Mouse (Mus musculus): ENCODE measurements at regions not wholly inside any gene's neighbourhood (a gene's known extent, or its start where the extent isn't known, plus 50 kb on each side); places are given as distances from the start of the nearest gene placed in this dataset.
"Not testable (repeated sequence)": the region's sequence is repeated elsewhere in the genome, so short reads cannot be mapped to it uniquely, and the experiment has no call there.

DNA sequence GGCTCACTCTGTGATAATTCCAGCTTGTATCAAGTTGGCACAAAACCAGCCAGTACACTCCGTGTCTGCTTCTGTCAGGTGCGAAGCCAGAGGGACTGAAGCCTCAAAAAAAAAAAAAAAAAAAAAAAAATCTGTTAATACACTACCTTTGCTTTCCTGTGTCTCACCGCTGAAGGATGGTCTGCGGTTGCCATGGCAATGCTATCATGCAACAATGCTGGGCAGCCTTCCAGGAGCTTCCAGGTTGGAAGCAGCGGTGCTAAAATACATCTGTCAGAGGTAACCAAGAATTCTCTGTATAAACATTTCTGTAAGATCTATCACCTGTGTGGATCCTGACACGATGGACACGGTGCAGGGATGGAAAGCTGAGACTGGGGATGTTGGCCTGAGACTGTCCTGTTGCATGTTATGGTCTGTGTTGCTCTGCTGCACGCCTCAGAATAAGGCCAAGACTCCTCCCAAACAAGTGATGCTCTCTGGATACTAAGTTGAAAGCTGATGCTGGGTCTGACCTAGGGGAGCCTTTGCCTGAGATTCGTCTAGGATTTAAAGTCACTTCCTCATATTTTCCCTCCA, 301.2 kb downstream of the Gxylt1 start:
- no peaks in the 10 kb centered on the region for H3K4me1 ChIP-seq (ENCODE audit: control insufficient read depth, insufficient read depth, low read length)
- H3K27ac ChIP-seq (replicated peaks; ENCODE audit: insufficient read depth, low read depth, low read length), result no peak overlapping the region
- H3K36me3 ChIP-seq (ENCODE audit: control insufficient read depth, insufficient read depth, low read length), result no peaks in the 10 kb centered on the region
- H3K9ac ChIP-seq (ENCODE audit: low read depth, low read length), result no peak overlapping the region
- WGBS, result 67% methylated on average over 9 of the region's 9 CpGs
- H3K4me3 ChIP-seq (ENCODE audit: insufficient read depth, low read depth, low read length), result no peak overlapping the region
- TF ChIP-seq CTCF (IDR thresholded peaks at IDR 0.05; ENCODE audit: low read depth, low read length) (no peak), POLR2A (IDR thresholded peaks at IDR 0.05; ENCODE audit: extremely low read depth, insufficient read depth, low read length) (no peak)
- no peak for DNase-seq (ENCODE audit: extremely low read depth, low read depth, low spot score)
- H3K27me3 ChIP-seq (ENCODE audit: control insufficient read depth, insufficient read depth, low read length), result no peaks in the 10 kb centered on the region
- H3K79me2 ChIP-seq (ENCODE audit: control insufficient read depth, insufficient read depth, low read length), result no peaks in the 10 kb centered on the region

DNA sequence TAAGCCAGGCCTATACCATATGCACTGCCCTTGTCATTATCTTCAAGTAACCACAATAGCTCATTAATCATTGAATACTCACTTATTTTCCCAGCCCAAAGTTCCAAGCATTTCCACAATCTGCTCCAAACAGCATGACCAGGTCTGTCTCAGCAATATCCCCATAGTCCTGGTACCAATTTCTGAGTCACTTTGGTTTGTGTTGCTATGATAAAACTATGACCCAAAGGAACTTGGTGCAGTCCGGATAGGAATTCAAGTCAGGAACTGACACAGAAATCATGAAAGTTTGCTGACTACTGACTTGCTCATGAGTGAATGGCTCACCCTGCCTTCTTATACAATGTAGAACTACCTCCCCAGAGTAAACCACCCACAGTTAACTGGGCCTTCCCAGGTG, 309.4 kb downstream of the Gxylt1 start:
- Histone ChIP-seq H3K27ac (replicated peaks; ENCODE audit: insufficient read depth, low read depth, low read length) (no peak overlapping the region), H3K4me1 (ENCODE audit: control insufficient read depth, insufficient read depth, low read length) (no peaks in the 10 kb centered on the region), H3K79me2 (ENCODE audit: control insufficient read depth, insufficient read depth, low read length) (no peaks in the 10 kb centered on the region), H3K27me3 (ENCODE audit: control insufficient read depth, insufficient read depth, low read length) (no peaks in the 10 kb centered on the region), H3K36me3 (ENCODE audit: control insufficient read depth, insufficient read depth, low read length) (no peaks in the 10 kb centered on the region), H3K4me3 (ENCODE audit: insufficient read depth, low read depth, low read length) (no peak overlapping the region), H3K9ac (ENCODE audit: low read depth, low read length) (no peak overlapping the region)
- TF ChIP-seq POLR2A (IDR thresholded peaks at IDR 0.05; ENCODE audit: extremely low read depth, insufficient read depth, low read length) (no peak), CTCF (IDR thresholded peaks at IDR 0.05; ENCODE audit: low read depth, low read length) (no peak)
- WGBS, result 77% methylated on average over 1 of the region's 1 CpGs
- DNase-seq (ENCODE audit: extremely low read depth, low read depth, low spot score), result no peak

- WGBS, result 57% methylated on average over 3 of the region's 3 CpGs
Measured at GRCm38 (mm10) chr15:92964901-92965300, 310.1 kb downstream of the Gxylt1 start.

GRCm38 (mm10) chr15:92964131-92964530, 310.8 kb downstream of the Gxylt1 start:
- 59% methylated on average over 1 of the region's 1 CpGs for WGBS

More at GRCm38 (mm10) chr15:92964901-92965300, 310.1 kb downstream of the Gxylt1 start:
- Histone ChIP-seq H3K9ac (ENCODE audit: low read depth, low read length) (no peak overlapping the region), H3K79me2 (ENCODE audit: control insufficient read depth, insufficient read depth, low read length) (no peaks in the 10 kb centered on the region), H3K4me1 (ENCODE audit: control insufficient read depth, insufficient read depth, low read length) (no peaks in the 10 kb centered on the region), H3K27me3 (ENCODE audit: control insufficient read depth, insufficient read depth, low read length) (no peaks in the 10 kb centered on the region), H3K27ac (replicated peaks; ENCODE audit: insufficient read depth, low read depth, low read length) (no peak overlapping the region), H3K4me3 (ENCODE audit: insufficient read depth, low read depth, low read length) (no peak overlapping the region), H3K36me3 (ENCODE audit: control insufficient read depth, insufficient read depth, low read length) (no peaks in the 10 kb centered on the region)
- DNase-seq (ENCODE audit: extremely low read depth, low read depth, low spot score), result no peak
- TF ChIP-seq POLR2A (IDR thresholded peaks at IDR 0.05; ENCODE audit: extremely low read depth, insufficient read depth, low read length) (no peak), CTCF (IDR thresholded peaks at IDR 0.05; ENCODE audit: low read depth, low read length) (no peak)

GRCm38 (mm10) chr15:92950912-92951311, 324.1 kb downstream of the Gxylt1 start:
- H3K27ac ChIP-seq (replicated peaks; ENCODE audit: insufficient read depth, low read depth, low read length); H3K27me3 ChIP-seq (ENCODE audit: control insufficient read depth, insufficient read depth, low read length); DNase-seq (ENCODE audit: extremely low read depth, low read depth, low spot score); H3K79me2 ChIP-seq (ENCODE audit: control insufficient read depth, insufficient read depth, low read length); H3K4me3 ChIP-seq (ENCODE audit: insufficient read depth, low read depth, low read length); H3K4me1 ChIP-seq (ENCODE audit: control insufficient read depth, insufficient read depth, low read length); H3K36me3 ChIP-seq (ENCODE audit: control insufficient read depth, insufficient read depth, low read length); H3K9ac ChIP-seq (ENCODE audit: low read depth, low read length): not testable (repeated sequence)
- 86% methylated on average over 3 of the region's 3 CpGs for WGBS

More at GRCm38 (mm10) chr15:92964131-92964530, 310.8 kb downstream of the Gxylt1 start:
- Histone ChIP-seq H3K36me3 (ENCODE audit: control insufficient read depth, insufficient read depth, low read length) (no peaks in the 10 kb centered on the region), H3K4me1 (ENCODE audit: control insufficient read depth, insufficient read depth, low read length) (no peaks in the 10 kb centered on the region), H3K27me3 (ENCODE audit: control insufficient read depth, insufficient read depth, low read length) (no peaks in the 10 kb centered on the region), H3K4me3 (ENCODE audit: insufficient read depth, low read depth, low read length) (no peak overlapping the region), H3K27ac (replicated peaks; ENCODE audit: insufficient read depth, low read depth, low read length) (no peak overlapping the region), H3K9ac (ENCODE audit: low read depth, low read length) (no peak overlapping the region), H3K79me2 (ENCODE audit: control insufficient read depth, insufficient read depth, low read length) (no peaks in the 10 kb centered on the region)
- TF ChIP-seq POLR2A (IDR thresholded peaks at IDR 0.05; ENCODE audit: extremely low read depth, insufficient read depth, low read length), result no peak
- TF ChIP-seq CTCF (IDR thresholded peaks at IDR 0.05; ENCODE audit: low read depth, low read length), result no peak
- DNase-seq (ENCODE audit: extremely low read depth, low read depth, low spot score), result no peak

- Histone ChIP-seq H3K27ac (replicated peaks; ENCODE audit: insufficient read depth, low read depth, low read length) (no peak overlapping the region), H3K79me2 (ENCODE audit: control insufficient read depth, insufficient read depth, low read length) (no peaks in the 10 kb centered on the region)
- TF ChIP-seq POLR2A (IDR thresholded peaks at IDR 0.05; ENCODE audit: extremely low read depth, insufficient read depth, low read length), result no peak
- TF ChIP-seq CTCF (IDR thresholded peaks at IDR 0.05; ENCODE audit: low read depth, low read length), result no peak
Measured at GRCm38 (mm10) chr15:92946216-92946615, 328.8 kb downstream of the Gxylt1 start.

More at GRCm38 (mm10) chr15:92946216-92946615, 328.8 kb downstream of the Gxylt1 start:
- no peak for DNase-seq (ENCODE audit: extremely low read depth, low read depth, low spot score)
- Histone ChIP-seq H3K9ac (ENCODE audit: low read depth, low read length) (no peak overlapping the region), H3K36me3 (ENCODE audit: control insufficient read depth, insufficient read depth, low read length) (no peaks in the 10 kb centered on the region), H3K27me3 (ENCODE audit: control insufficient read depth, insufficient read depth, low read length) (no peaks in the 10 kb centered on the region), H3K4me3 (ENCODE audit: insufficient read depth, low read depth, low read length) (no peak overlapping the region), H3K4me1 (ENCODE audit: control insufficient read depth, insufficient read depth, low read length) (no peaks in the 10 kb centered on the region)
- 72% methylated on average over 5 of the region's 5 CpGs for WGBS
